Mouse (Mus musculus): ENCODE measurements around the gene Ndufb4.

DNA sequence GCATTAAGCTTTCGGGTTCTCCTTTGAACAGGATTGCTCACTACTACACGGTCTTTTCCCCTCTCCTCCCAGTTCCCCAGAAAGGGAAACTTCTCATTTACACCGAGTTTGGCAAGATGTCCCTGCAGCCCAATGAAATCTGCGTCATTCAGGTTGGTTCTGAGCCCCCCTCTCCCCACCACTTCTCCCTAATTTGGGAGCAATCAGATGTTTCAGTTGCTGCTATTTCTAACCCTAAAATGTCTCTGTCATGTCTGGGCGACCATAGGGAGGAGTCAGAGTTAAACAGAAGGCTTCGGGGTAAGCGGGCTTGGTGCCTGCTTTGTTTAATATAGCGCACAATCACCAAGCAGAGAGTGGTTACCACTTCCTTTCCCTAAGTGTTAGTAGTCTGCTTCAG lies 38.1 kb downstream of the Ndufb4 start:
- TF ChIP-seq CTCF (IDR thresholded peaks at IDR 0.05; ENCODE audit: low read depth, low read length) (no peak), POLR2A (IDR thresholded peaks at IDR 0.05; ENCODE audit: borderline replicate concordance, low read depth, low read length) (no peak)

All from bone marrow macrophage, adult 2 months (primary cell).